ENCODE assay signal across 29 mouse cellular contexts in genomic region chr6:99228336-99228870, GRCm38 (mm10).
DNase-seq lines count a peak whose midpoint lies in the region; ATAC-seq and TF ChIP-seq lines count a peak whose summit lies in the region.
"Had no signal": no experiment of that assay in that cellular context is flagged by ENCODE, and none has a peak within 500 bp of the region (broad histone marks: within the 10 kb centered on the region; RNA-seq: fewer than 3 reads in every experiment).

No protein-coding gene starts in this region.

- 0 out of 2 replicates have a peak overlapping the region, but pooled peaks have one; percentile 4 for H3K27ac ChIP-seq in gastrocnemius, adult 2 months
- H3K27ac ChIP-seq in heart, embryonic 10.5 days, result no peak overlapping the region
- H3K27ac ChIP-seq in lung, embryonic 14.5 days (ENCODE audit: low read depth), result no peak overlapping the region
- H3K27ac ChIP-seq: embryonic facial prominence, embryonic 13.5 days; kidney, embryonic 15.5 days; layer of hippocampus, adult 2 months; limb, embryonic 12.5 days; liver, embryonic 12.5 days; midbrain, embryonic 12.5 days; stomach, embryonic 15.5 days had no signal

- WGBS in heart, embryonic 10.5 days, result 91% methylated on average over 6 of the region's 6 CpGs
- 57% methylated on average over 6 of the region's 6 CpGs for WGBS in lung, embryonic 14.5 days

- no peak for TF ChIP-seq CTCF in gastrocnemius, adult 2 months (IDR thresholded peaks at IDR 0.05)
- TF ChIP-seq CTCF in lung, embryonic 14.5 days (IDR thresholded peaks at IDR 0.05; ENCODE audit: low read depth), result no peak

- H3K9me3 ChIP-seq in heart, embryonic 10.5 days, result no peaks in the 10 kb centered on the region
- no peaks in the 10 kb centered on the region for H3K9me3 ChIP-seq in lung, embryonic 14.5 days (ENCODE audit: low read depth, low read length)
- H3K9me3 ChIP-seq: embryonic facial prominence, embryonic 13.5 days; kidney, embryonic 15.5 days; limb, embryonic 12.5 days; liver, embryonic 12.5 days; megakaryocyte, embryonic 14.5 days; midbrain, embryonic 12.5 days; stomach, embryonic 15.5 days had no signal

- no peak overlapping the region for H3K4me2 ChIP-seq in lung, embryonic 14.5 days
- H3K4me2 ChIP-seq: embryonic facial prominence, embryonic 13.5 days; heart, embryonic 11.5 days; kidney, embryonic 15.5 days; limb, embryonic 12.5 days; liver, embryonic 12.5 days; midbrain, embryonic 12.5 days; stomach, embryonic 15.5 days had no signal

- intact Hi-C loops in gastrocnemius, adult 2 months (cut with DNase I), result no loop called here

- peaks cover 20% of the 10 kb centered on the region for H3K4me1 ChIP-seq in heart, embryonic 10.5 days
- H3K4me1 ChIP-seq in lung, embryonic 14.5 days (ENCODE audit: insufficient read depth), result no peaks in the 10 kb centered on the region; the same call in 1 of the 2 replicates
- H3K4me1 ChIP-seq: liver, embryonic 12.5 days; megakaryocyte, embryonic 14.5 days had no signal

- H3K27me3 ChIP-seq in heart, embryonic 10.5 days (ENCODE audit: insufficient read depth, poor library complexity, severe bottlenecking), result no peaks in the 10 kb centered on the region
- no peaks in the 10 kb centered on the region for H3K27me3 ChIP-seq in lung, embryonic 14.5 days (ENCODE audit: insufficient read depth, low read length)
- H3K27me3 ChIP-seq: embryonic facial prominence, embryonic 13.5 days; kidney, embryonic 15.5 days; liver, embryonic 12.5 days; megakaryocyte, embryonic 14.5 days; midbrain, embryonic 12.5 days; stomach, embryonic 15.5 days had no signal

- H3K9ac ChIP-seq in lung, embryonic 14.5 days, result no peak overlapping the region
- H3K9ac ChIP-seq: embryonic facial prominence, embryonic 13.5 days; kidney, embryonic 15.5 days; limb, embryonic 12.5 days; liver, embryonic 12.5 days; liver, postnatal 0 days; midbrain, embryonic 12.5 days; stomach, embryonic 15.5 days had no signal

- peak; percentile 31 for DNase-seq in gastrocnemius, adult 2 months
- DNase-seq in gastrocnemius, adult 8-10 months (ENCODE audit: low spot score in 2 of 2), result no peak
- DNase-seq in heart, postnatal 4 days, result peak; percentile 11
- DNase-seq in heart, embryonic 10.5 days (ENCODE audit: low spot score), result no peak
- peak; percentile 70 for DNase-seq in lung, embryonic 14.5 days
- no peak for DNase-seq in lung, adult 18-20 months
- DNase-seq in NIH3T3 (ENCODE audit: low read depth), result peak; percentile 43
- DNase-seq: adrenal gland, adult 2 months; adrenal gland, postnatal 36 days; cerebellum, adult 2 months; gastrocnemius, postnatal 25 days; kidney, adult 18-20 months; kidney, postnatal 25 days; liver, postnatal 0 days; lung, postnatal 4 days; right cerebral cortex, postnatal 14 days had no signal

- no peak for ATAC-seq in lung, embryonic 14.5 days (ENCODE audit: insufficient read depth)
- ATAC-seq in erythroid progenitor cell, adult 5-6 weeks (replicated peaks; ENCODE audit: low FRiP score, poor library complexity, severe bottlenecking), result no peak
- ATAC-seq: CD4-positive, CD25-positive, alpha-beta regulatory T cell, adult 4 months; forebrain, embryonic 16.5 days; hindbrain, embryonic 16.5 days; liver, embryonic 12.5 days; liver, postnatal 0 days had no signal

- no peak overlapping the region for H3K4me3 ChIP-seq in gastrocnemius, adult 2 months
- no peak overlapping the region for H3K4me3 ChIP-seq in heart, embryonic 10.5 days
- no peak overlapping the region for H3K4me3 ChIP-seq in lung, embryonic 14.5 days (ENCODE audit: low read depth, low read length)
- H3K4me3 ChIP-seq: embryonic facial prominence, embryonic 13.5 days; kidney, embryonic 15.5 days; layer of hippocampus, adult 2 months; limb, embryonic 12.5 days; liver, embryonic 12.5 days; megakaryocyte, embryonic 14.5 days; midbrain, embryonic 12.5 days; stomach, embryonic 15.5 days had no signal

- peaks cover 17% of the 10 kb centered on the region; the same call in 1 of the 2 replicates for H3K36me3 ChIP-seq in heart, embryonic 10.5 days
- H3K36me3 ChIP-seq in lung, embryonic 14.5 days (ENCODE audit: insufficient read depth), result no peaks in the 10 kb centered on the region
- H3K36me3 ChIP-seq: embryonic facial prominence, embryonic 13.5 days; kidney, embryonic 15.5 days; limb, embryonic 12.5 days; liver, embryonic 12.5 days; midbrain, embryonic 12.5 days; stomach, embryonic 15.5 days had no signal

Comparison
In these comparisons a context has a peak if more than half of its experiments do, and no peak if none do; other contexts are left out.
1. DNase-seq: peak in gastrocnemius, adult 2 months (single experiment), heart, postnatal 4 days (single experiment), lung, embryonic 14.5 days (single experiment) and NIH3T3 (single experiment); none in gastrocnemius, adult 8-10 months (0 of 2), heart, embryonic 10.5 days (single experiment) and lung, adult 18-20 months (0 of 2).